Mouse (Mus musculus): ENCODE results near the gene Cyb5rl.

DNA sequence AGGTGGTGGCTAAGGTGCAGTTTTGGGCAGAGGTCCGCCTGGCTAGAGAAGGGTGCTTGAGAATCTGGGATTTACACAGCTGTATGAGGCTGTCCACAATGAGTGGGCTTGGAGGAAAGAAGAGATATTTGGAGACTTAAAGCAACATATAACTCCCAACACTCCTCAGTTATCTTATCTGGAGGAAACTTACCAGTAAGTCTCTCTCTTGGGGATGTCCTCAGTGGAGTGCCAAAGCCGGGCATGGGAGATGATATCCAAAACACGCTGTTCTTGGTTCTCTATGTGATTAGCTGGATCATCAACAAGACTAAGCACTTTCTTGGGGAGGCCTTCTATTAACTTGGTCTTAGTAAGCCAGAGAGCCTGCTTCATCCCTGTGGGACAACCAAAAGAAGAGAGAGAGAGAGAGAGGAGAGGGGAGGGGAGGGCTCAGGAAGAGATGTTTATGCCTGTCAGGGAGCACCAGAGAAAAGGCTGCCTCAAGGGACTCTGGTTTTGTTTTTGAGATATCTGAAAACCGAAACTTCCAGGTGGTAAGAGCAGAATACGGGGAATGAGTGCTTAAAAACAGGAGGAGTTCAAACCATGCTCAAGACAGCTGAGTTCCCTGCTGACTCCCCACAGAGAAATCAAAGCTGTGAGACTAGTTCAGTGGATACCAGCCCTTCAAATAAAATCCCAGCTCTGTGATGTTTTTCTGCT lies 2.2 kb upstream of the Cyb5rl start:
- TF ChIP-seq CTCF (IDR thresholded peaks at IDR 0.05; ENCODE audit: low read depth) (no peak), EP300 (IDR thresholded peaks at IDR 0.05; ENCODE audit: low read depth) (no peak)

Data from liver, embryonic 14.5 days (tissue).